Comparison of ENCODE assay signal across 9 mouse cellular contexts in genomic region chr5:4485542-4486390, GRCm38 (mm10).
DNase-seq lines count a peak whose midpoint lies in the region; ATAC-seq and TF ChIP-seq lines count a peak whose summit lies in the region.
"Had no signal": no experiment of that assay in that cellular context is flagged by ENCODE, and none has a peak within 500 bp of the region (broad histone marks: within the 10 kb centered on the region; RNA-seq: fewer than 3 reads in every experiment).

No protein-coding gene starts in this region.

- no peak overlapping the region for H3K27ac ChIP-seq in heart, embryonic 12.5 days (ENCODE audit: poor library complexity, severe bottlenecking)
- H3K27ac ChIP-seq in embryonic fibroblast, embryonic 13.5 days (ENCODE audit: insufficient read depth, low read length): peak overlapping the region; percentile 16; the same call in 1 of the 2 replicates
- H3K27ac ChIP-seq: liver, embryonic 13.5 days had no signal

- intact Hi-C loops in heart, postnatal 25 days (cut with DNase I): no loop called here

- H3K9ac ChIP-seq in heart, embryonic 12.5 days: no peak overlapping the region
- H3K9ac ChIP-seq: liver, embryonic 13.5 days had no signal

- DNase-seq in heart, postnatal 25 days (ENCODE audit: low spot score): no peak
- peak; percentile 28 to 64 for DNase-seq in layer of hippocampus, adult 18-20 months (ENCODE audit: low spot score in 2 of 2)
- DNase-seq in lung, postnatal 36 days: peak; percentile 34
- DNase-seq in spleen, postnatal 14 days (ENCODE audit: low spot score in 2 of 2): no peak
- DNase-seq: liver, embryonic 13.5 days had no signal

- TF ChIP-seq POLR2A in embryonic fibroblast, embryonic 13.5 days (IDR thresholded peaks at IDR 0.05; ENCODE audit: low read depth, low read length): no peak

- no peaks in the 10 kb centered on the region for H3K27me3 ChIP-seq in heart, embryonic 12.5 days (replicated peaks)
- H3K27me3 ChIP-seq: liver, embryonic 13.5 days had no signal

- H3K4me3 ChIP-seq in heart, embryonic 12.5 days: no peak overlapping the region
- no peak overlapping the region for H3K4me3 ChIP-seq in embryonic fibroblast, embryonic 13.5 days (ENCODE audit: insufficient read depth, low read length)
- H3K4me3 ChIP-seq: liver, embryonic 13.5 days had no signal

- TF ChIP-seq CTCF in embryonic fibroblast, embryonic 13.5 days (IDR thresholded peaks at IDR 0.05; ENCODE audit: borderline replicate concordance, insufficient read depth, low read length): no peak

- H3K4me2 ChIP-seq in heart, embryonic 12.5 days: no peak overlapping the region
- H3K4me2 ChIP-seq: liver, embryonic 13.5 days had no signal

- WGBS in heart, embryonic 12.5 days: 70% methylated on average over 10 of the region's 10 CpGs

- H3K36me3 ChIP-seq in heart, embryonic 12.5 days: no peaks in the 10 kb centered on the region
- H3K36me3 ChIP-seq: liver, embryonic 13.5 days had no signal

- H3K9me3 ChIP-seq in heart, embryonic 12.5 days (replicated peaks): no peaks in the 10 kb centered on the region; the same call in 1 of the 2 replicates
- H3K9me3 ChIP-seq: liver, embryonic 13.5 days had no signal

- H3K4me1 ChIP-seq in heart, embryonic 12.5 days (replicated peaks): peaks cover 9% of the 10 kb centered on the region
- peaks cover 19% of the 10 kb centered on the region for H3K4me1 ChIP-seq in embryonic fibroblast, embryonic 13.5 days (ENCODE audit: control insufficient read depth, insufficient read depth, low read length)
- H3K4me1 ChIP-seq: liver, embryonic 13.5 days had no signal

- peak; percentile 29 for ATAC-seq in heart, embryonic 12.5 days (ENCODE audit: insufficient number of reproducible peaks, low FRiP score)
- ATAC-seq in erythroid progenitor cell, adult 5-6 weeks (replicated peaks; ENCODE audit: low FRiP score, poor library complexity, severe bottlenecking): no peak
- no peak for ATAC-seq in activated CD4-positive, CD25-positive, alpha-beta regulatory T cell, adult 4 months

Comparison
In these comparisons a context has a peak if more than half of its experiments do, and no peak if none do; other contexts are left out.
1. DNase-seq: peak in layer of hippocampus, adult 18-20 months (2 of 2) and lung, postnatal 36 days (single experiment); none in heart, postnatal 25 days (single experiment) and spleen, postnatal 14 days (0 of 2).